34 mouse cellular contexts compared by ENCODE assay signal in genomic region chr9:102615071-102615470, GRCm38 (mm10). TPM values are rescaled to one million over a fixed set of nuclear protein-coding genes. Genes with fewer than 3 reads are reported as not detected.
A peak's percentile ranks its signal among the peaks of the same experiment; 100 is the strongest.
DNase-seq lines count a peak whose midpoint lies in the region; ATAC-seq lines count a peak whose summit lies in the region.
"Had no signal": no experiment of that assay in that cellular context is flagged by ENCODE, and none has a peak within 500 bp of the region (broad histone marks: within the 10 kb centered on the region; RNA-seq: fewer than 3 reads in every experiment).

No protein-coding gene starts in this region.

- WGBS in heart, embryonic 12.5 days: 30% methylated on average over 3 of the region's 3 CpGs
- WGBS in intestine, embryonic 16.5 days: 73% methylated on average over 3 of the region's 3 CpGs
- 74% methylated on average over 3 of the region's 3 CpGs for WGBS in intestine, embryonic 15.5 days
- WGBS in neural tube, embryonic 15.5 days: 91% methylated on average over 3 of the region's 3 CpGs

- H3K27me3 ChIP-seq in heart, embryonic 12.5 days (replicated peaks): no peaks in the 10 kb centered on the region
- H3K27me3 ChIP-seq in intestine, embryonic 16.5 days (replicated peaks; ENCODE audit: control insufficient read depth, insufficient read depth, low read length): no peaks in the 10 kb centered on the region
- no peaks in the 10 kb centered on the region for H3K27me3 ChIP-seq in intestine, embryonic 15.5 days (replicated peaks)
- no peaks in the 10 kb centered on the region for H3K27me3 ChIP-seq in neural tube, embryonic 15.5 days (replicated peaks)
- H3K27me3 ChIP-seq: embryonic facial prominence, embryonic 15.5 days; forebrain, embryonic 13.5 days; hindbrain, embryonic 15.5 days; limb, embryonic 15.5 days; liver, embryonic 13.5 days had no signal

- H3K4me1 ChIP-seq in heart, embryonic 12.5 days (replicated peaks): peaks cover 26% of the 10 kb centered on the region
- no peaks in the 10 kb centered on the region for H3K4me1 ChIP-seq in intestine, embryonic 16.5 days (ENCODE audit: control insufficient read depth, insufficient read depth, low read length)
- H3K4me1 ChIP-seq in intestine, embryonic 15.5 days (replicated peaks): no peaks in the 10 kb centered on the region
- H3K4me1 ChIP-seq in neural tube, embryonic 15.5 days: no peaks in the 10 kb centered on the region
- H3K4me1 ChIP-seq: embryonic facial prominence, embryonic 10.5 days; embryonic facial prominence, embryonic 15.5 days; forebrain, embryonic 13.5 days; hindbrain, embryonic 10.5 days; hindbrain, embryonic 15.5 days; limb, embryonic 10.5 days; limb, embryonic 15.5 days; liver, embryonic 13.5 days had no signal

- no peak overlapping the region for H3K9ac ChIP-seq in heart, embryonic 12.5 days
- H3K9ac ChIP-seq in intestine, embryonic 16.5 days (ENCODE audit: low read depth, low read length): no peak overlapping the region
- H3K9ac ChIP-seq in intestine, embryonic 15.5 days: no peak overlapping the region
- no peak overlapping the region for H3K9ac ChIP-seq in neural tube, embryonic 15.5 days (replicated peaks)
- H3K9ac ChIP-seq: embryonic facial prominence, embryonic 15.5 days; forebrain, embryonic 13.5 days; hindbrain, embryonic 15.5 days; limb, embryonic 15.5 days; liver, embryonic 13.5 days had no signal

- peaks cover 38% of the 10 kb centered on the region for H3K36me3 ChIP-seq in heart, embryonic 12.5 days
- H3K36me3 ChIP-seq in intestine, embryonic 16.5 days (ENCODE audit: control insufficient read depth, insufficient read depth, low read length): peaks cover 12% of the 10 kb centered on the region; the same call in 1 of the 2 replicates
- H3K36me3 ChIP-seq in intestine, embryonic 15.5 days: no peaks in the 10 kb centered on the region
- peaks cover 46% of the 10 kb centered on the region for H3K36me3 ChIP-seq in neural tube, embryonic 15.5 days

- H3K9me3 ChIP-seq in heart, embryonic 12.5 days (replicated peaks): 0 out of 2 replicates have a peak, but pooled peaks cover 3% of the 10 kb centered on the region
- H3K9me3 ChIP-seq in intestine, embryonic 16.5 days (ENCODE audit: control insufficient read depth, low read length): no peaks in the 10 kb centered on the region
- no peaks in the 10 kb centered on the region for H3K9me3 ChIP-seq in intestine, embryonic 15.5 days
- no peaks in the 10 kb centered on the region for H3K9me3 ChIP-seq in neural tube, embryonic 15.5 days (replicated peaks)
- H3K9me3 ChIP-seq: embryonic facial prominence, embryonic 10.5 days; embryonic facial prominence, embryonic 15.5 days; forebrain, embryonic 13.5 days; hindbrain, embryonic 10.5 days; hindbrain, embryonic 15.5 days; limb, embryonic 10.5 days; limb, embryonic 15.5 days; liver, embryonic 13.5 days had no signal

- H3K4me3 ChIP-seq in heart, embryonic 12.5 days: no peak overlapping the region
- no peak overlapping the region for H3K4me3 ChIP-seq in intestine, embryonic 16.5 days (ENCODE audit: low read length)
- no peak overlapping the region for H3K4me3 ChIP-seq in intestine, embryonic 15.5 days (replicated peaks)
- H3K4me3 ChIP-seq in neural tube, embryonic 15.5 days (replicated peaks): no peak overlapping the region
- H3K4me3 ChIP-seq: embryonic facial prominence, embryonic 10.5 days; embryonic facial prominence, embryonic 15.5 days; forebrain, embryonic 13.5 days; hindbrain, embryonic 10.5 days; hindbrain, embryonic 15.5 days; limb, embryonic 10.5 days; limb, embryonic 15.5 days; liver, embryonic 13.5 days had no signal

- H3K27ac ChIP-seq in heart, embryonic 12.5 days (ENCODE audit: poor library complexity, severe bottlenecking): peak overlapping the region; percentile 11; the same call in 1 of the 2 replicates
- no peak overlapping the region for H3K27ac ChIP-seq in intestine, embryonic 16.5 days (ENCODE audit: low read length)
- H3K27ac ChIP-seq in intestine, embryonic 15.5 days: no peak overlapping the region
- no peak overlapping the region for H3K27ac ChIP-seq in neural tube, embryonic 15.5 days (replicated peaks)
- H3K27ac ChIP-seq: embryonic facial prominence, embryonic 10.5 days; embryonic facial prominence, embryonic 15.5 days; forebrain, embryonic 13.5 days; hindbrain, embryonic 10.5 days; hindbrain, embryonic 15.5 days; kidney, postnatal 0 days; limb, embryonic 10.5 days; limb, embryonic 15.5 days; liver, embryonic 13.5 days; stomach, postnatal 0 days had no signal

- intact Hi-C loops in heart, postnatal 36 days (cut with DNase I): no loop called here

- no peak for ATAC-seq in heart, embryonic 12.5 days (ENCODE audit: insufficient number of reproducible peaks, low FRiP score)
- 0 out of 2 replicates have a peak, but pooled peaks have one; percentile 42 for ATAC-seq in intestine, embryonic 16.5 days
- ATAC-seq in intestine, embryonic 15.5 days: no peak
- ATAC-seq in granulocyte monocyte progenitor cell, adult 5-6 weeks (replicated peaks; ENCODE audit: poor library complexity, severe bottlenecking): peak; percentile 99
- peak; percentile 88 for ATAC-seq in monocyte, adult 5-6 weeks (replicated peaks; ENCODE audit: insufficient number of reproducible peaks, low FRiP score, low TSS enrichment, poor library complexity, severe bottlenecking)
- no peak for ATAC-seq in neural tube, embryonic 15.5 days (ENCODE audit: low FRiP score)
- ATAC-seq: CD4-positive, CD25-positive, alpha-beta regulatory T cell, adult 4 months; forebrain, embryonic 13.5 days; inflammation-experienced regulatory T-cells, adult 6 months had no signal

- DNase-seq in heart, postnatal 36 days: no peak
- DNase-seq in retina, embryonic 14.5 days (ENCODE audit: low spot score): no peak
- DNase-seq: adrenal gland, postnatal 25 days; cerebellum, adult 18-20 months; cerebellum, postnatal 10 days; gastrocnemius, postnatal 14 days; kidney, adult 8-10 months; kidney, postnatal 4 days; layer of hippocampus, postnatal 36 days; liver, embryonic 13.5 days; lung, adult 2 months; lung, postnatal 14 days; right cerebral cortex, adult 18-20 months; right cerebral cortex, postnatal 4 days; thymus, adult 18-20 months; thymus, postnatal 25 days had no signal

- H3K4me2 ChIP-seq in heart, embryonic 12.5 days: no peak overlapping the region
- no peak overlapping the region for H3K4me2 ChIP-seq in intestine, embryonic 16.5 days (ENCODE audit: low read depth, low read length)
- H3K4me2 ChIP-seq in intestine, embryonic 15.5 days (replicated peaks): no peak overlapping the region
- H3K4me2 ChIP-seq in neural tube, embryonic 15.5 days: no peak overlapping the region
- H3K4me2 ChIP-seq: embryonic facial prominence, embryonic 15.5 days; forebrain, embryonic 13.5 days; hindbrain, embryonic 15.5 days; limb, embryonic 15.5 days; liver, embryonic 13.5 days; midbrain, embryonic 11.5 days had no signal

RNA-seq across cellular contexts. Expression of gene Anapc13, which starts 11.0 kb away (rescaled TPM):
- 227 and 238 TPM in 2 replicates for polyA plus RNA-seq in heart, embryonic 12.5 days (2016; fragmentation: Nextera tagmentation; extraction: Ambion mirVana)
- 100 to 1,000 TPM; 341 to 347 TPM for total RNA-seq in heart, postnatal 36 days (2021)
- 175 and 183 TPM in 2 replicates for polyA plus RNA-seq in intestine, embryonic 16.5 days (2015; fragmentation: Nextera tagmentation; extraction: Ambion mirVana)
- polyA plus RNA-seq in intestine, embryonic 15.5 days (2015; fragmentation: Nextera tagmentation; extraction: Ambion mirVana): 194 and 206 TPM in 2 replicates
- 111 and 222 TPM in 2 replicates for total RNA-seq in granulocyte monocyte progenitor cell, adult 5-6 weeks (2014; fragmentation: Nextera tagmentation)
- 120 and 157 TPM in 2 replicates for total RNA-seq in granulocyte monocyte progenitor cell, adult 5-6 weeks (2017)
- total RNA-seq in monocyte, adult 5-6 weeks (2017): 61.1 to 104 TPM (median 69.2 TPM) in 3 replicates
- 160 and 164 TPM in 2 replicates for polyA plus RNA-seq in neural tube, embryonic 15.5 days (2015; fragmentation: Nextera tagmentation; extraction: Ambion mirVana)

RNA-seq across cellular contexts. Expression of gene Cep63, which starts 11.3 kb away (rescaled TPM):
- 44.2 and 51.4 TPM in 2 replicates for polyA plus RNA-seq in heart, embryonic 12.5 days (2016; fragmentation: Nextera tagmentation; extraction: Ambion mirVana)
- 10 to 100 TPM; 53.0 to 53.1 TPM for total RNA-seq in heart, postnatal 36 days (2021)
- polyA plus RNA-seq in intestine, embryonic 16.5 days (2015; fragmentation: Nextera tagmentation; extraction: Ambion mirVana): 42.7 and 43.2 TPM in 2 replicates
- 42.0 and 47.7 TPM in 2 replicates for polyA plus RNA-seq in intestine, embryonic 15.5 days (2015; fragmentation: Nextera tagmentation; extraction: Ambion mirVana)
- 35.8 and 36.3 TPM in 2 replicates for total RNA-seq in granulocyte monocyte progenitor cell, adult 5-6 weeks (2014; fragmentation: Nextera tagmentation)
- total RNA-seq in granulocyte monocyte progenitor cell, adult 5-6 weeks (2017): 43.3 TPM in 2 replicates
- 38.0 to 39.8 TPM (median 38.2 TPM) in 3 replicates for total RNA-seq in monocyte, adult 5-6 weeks (2017)
- 35.6 and 41.7 TPM in 2 replicates for polyA plus RNA-seq in neural tube, embryonic 15.5 days (2015; fragmentation: Nextera tagmentation; extraction: Ambion mirVana)

Comparison
In these comparisons a context has a peak if more than half of its experiments do, and no peak if none do; other contexts are left out.
1. ATAC-seq: peak in intestine, embryonic 16.5 days (single experiment), granulocyte monocyte progenitor cell, adult 5-6 weeks (single experiment) and monocyte, adult 5-6 weeks (single experiment); none in heart, embryonic 12.5 days (single experiment), intestine, embryonic 15.5 days (single experiment) and neural tube, embryonic 15.5 days (single experiment).